Mouse (Mus musculus) spleen, adult 2 months (tissue): ENCODE measurements around the gene Parp9.

ENCODE experiments used
- CTCF ChIP-seq: fragments of 200-500 bp; IDR thresholded peaks from 2 replicates; pipeline ENCODE4 v1.5.1; 2011; ENCODE audit warnings: mild to moderate bottlenecking, inconsistent platforms; ENCODE audit not compliant: insufficient read depth, insufficient read length, insufficient replicate concordance; ENCODE audit errors: extremely low read depth
- POLR2A ChIP-seq: fragments of 200-500 bp; IDR thresholded peaks from 2 replicates; pipeline ENCODE4 v1.6.1; 2011; ENCODE audit warnings: low read depth, low read length, inconsistent platforms

GRCm38 (mm10) chr16:35933181-35933580 lies 5.1 kb upstream of the Parp9 start:
- TF ChIP-seq CTCF: no peak
- no peak for TF ChIP-seq POLR2A
